In the genomic region with DNA sequence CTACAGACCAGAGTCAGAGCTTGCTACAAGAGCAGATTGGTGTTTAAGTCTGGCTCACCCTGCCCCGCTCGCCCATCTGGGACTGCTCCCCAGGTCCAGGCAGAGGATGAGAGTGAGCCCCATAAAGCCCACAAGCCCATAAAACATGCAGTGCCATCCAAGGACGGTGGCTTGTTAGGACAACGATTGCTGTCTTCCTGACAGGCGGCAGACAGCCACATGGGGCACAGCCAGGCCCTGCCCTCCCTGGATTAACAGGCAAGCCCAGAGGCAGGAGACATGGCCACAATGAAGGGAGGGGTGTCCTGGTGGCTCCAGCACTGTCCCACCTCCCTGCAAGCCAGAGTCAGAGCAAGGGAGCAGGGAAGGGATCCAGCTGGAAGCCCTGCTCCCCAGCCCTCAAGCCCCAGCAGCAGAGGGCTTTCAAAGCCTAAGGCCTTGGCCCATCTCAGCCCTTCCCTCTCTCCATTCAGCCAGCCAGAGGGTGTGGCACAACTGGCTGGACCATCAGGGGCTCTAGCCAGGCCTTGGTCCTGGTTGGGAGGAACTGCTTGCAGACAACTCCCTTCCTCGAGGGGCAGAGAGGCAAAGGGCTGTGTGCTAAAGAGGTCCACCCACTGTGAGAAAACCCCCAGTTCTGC, we compare ENCODE assay signal across 10 mouse cellular contexts. TPM values are rescaled to one million over a fixed set of nuclear protein-coding genes. Genes with fewer than 3 reads are reported as not detected.
A peak's percentile ranks its signal among the peaks of the same experiment; 100 is the strongest.
DNase-seq lines count a peak whose midpoint lies in the region; ATAC-seq and TF ChIP-seq lines count a peak whose summit lies in the region.
"Had no signal": no experiment of that assay in that cellular context is flagged by ENCODE, and none has a peak within 500 bp of the region (broad histone marks: within the 10 kb centered on the region; RNA-seq: fewer than 3 reads in every experiment).

No protein-coding gene starts in this region.

- H3K4me3 ChIP-seq in forebrain, embryonic 13.5 days: no peak overlapping the region
- no peak overlapping the region for H3K4me3 ChIP-seq in forebrain, embryonic 16.5 days (replicated peaks; ENCODE audit: low read length)
- H3K4me3 ChIP-seq in E14TG2a.4 (replicated peaks; ENCODE audit: low read length): peak overlapping the region; percentile 23; the same call in 1 of the 2 replicates
- no peak overlapping the region for H3K4me3 ChIP-seq in limb, embryonic 14.5 days (replicated peaks; ENCODE audit: low read length)
- H3K4me3 ChIP-seq: forebrain, embryonic 12.5 days had no signal

- no peak for ATAC-seq in forebrain, embryonic 13.5 days
- no peak for ATAC-seq in forebrain, embryonic 16.5 days
- no peak for ATAC-seq in limb, embryonic 14.5 days (ENCODE audit: low FRiP score, low read depth)
- ATAC-seq in granulocyte monocyte progenitor cell, adult 5-6 weeks (replicated peaks; ENCODE audit: poor library complexity, severe bottlenecking): no peak
- ATAC-seq in cerebellum, adult (ENCODE audit: insufficient number of reproducible peaks, low FRiP score, low TSS enrichment): no peak
- ATAC-seq: CD4-positive, CD25-positive, alpha-beta regulatory T cell, adult 4 months had no signal

- 64% methylated on average over 6 of the region's 6 CpGs for WGBS in forebrain, embryonic 13.5 days
- WGBS in forebrain, embryonic 16.5 days: 60% methylated on average over 6 of the region's 6 CpGs
- WGBS in limb, embryonic 14.5 days: 46% methylated on average over 6 of the region's 6 CpGs

- no peak for TF ChIP-seq POLR2A in limb, embryonic 14.5 days (IDR thresholded peaks at IDR 0.05; ENCODE audit: borderline replicate concordance, extremely low read depth, insufficient read depth, insufficient read length)

- peak; percentile 77 to 90 for DNase-seq in heart, adult 18-20 months
- no peak for DNase-seq in limb, embryonic 14.5 days (ENCODE audit: low spot score)
- no peak for DNase-seq in right cerebral cortex, postnatal 36 days (ENCODE audit: low spot score in 2 of 2)

- H3K36me3 ChIP-seq in forebrain, embryonic 13.5 days (ENCODE audit: poor library complexity, severe bottlenecking): no peaks in the 10 kb centered on the region
- no peaks in the 10 kb centered on the region for H3K36me3 ChIP-seq in forebrain, embryonic 16.5 days (ENCODE audit: control insufficient read depth, insufficient read depth)
- H3K36me3 ChIP-seq in E14TG2a.4 (ENCODE audit: insufficient read depth, low read length): no peaks in the 10 kb centered on the region
- H3K36me3 ChIP-seq in limb, embryonic 14.5 days (ENCODE audit: control insufficient read depth, insufficient read depth, low read length): no peaks in the 10 kb centered on the region
- H3K36me3 ChIP-seq: forebrain, embryonic 12.5 days had no signal

- H3K9ac ChIP-seq in forebrain, embryonic 13.5 days: 0 out of 2 replicates have a peak overlapping the region, but pooled peaks have one; percentile 13
- H3K9ac ChIP-seq in forebrain, embryonic 16.5 days (replicated peaks; ENCODE audit: low read depth, low read length): no peak overlapping the region
- 0 out of 2 replicates have a peak overlapping the region, but pooled peaks have one; percentile 25 for H3K9ac ChIP-seq in limb, embryonic 14.5 days (ENCODE audit: low read depth, low read length, severe bottlenecking)
- H3K9ac ChIP-seq: forebrain, embryonic 12.5 days had no signal

- H3K9me3 ChIP-seq in forebrain, embryonic 13.5 days (replicated peaks): no peaks in the 10 kb centered on the region
- H3K9me3 ChIP-seq in forebrain, embryonic 16.5 days (ENCODE audit: control insufficient read depth, low read length): no peaks in the 10 kb centered on the region
- H3K9me3 ChIP-seq in E14TG2a.4 (ENCODE audit: low read length): no peaks in the 10 kb centered on the region
- H3K9me3 ChIP-seq in limb, embryonic 14.5 days (ENCODE audit: control insufficient read depth, low read length): no peaks in the 10 kb centered on the region
- H3K9me3 ChIP-seq: forebrain, embryonic 12.5 days had no signal

- no peak overlapping the region for H3K4me2 ChIP-seq in forebrain, embryonic 13.5 days
- H3K4me2 ChIP-seq in forebrain, embryonic 16.5 days (ENCODE audit: low read length): no peak overlapping the region
- H3K4me2 ChIP-seq in limb, embryonic 14.5 days (replicated peaks; ENCODE audit: low read depth, low read length, severe bottlenecking): no peak overlapping the region
- H3K4me2 ChIP-seq: forebrain, embryonic 12.5 days had no signal

- no peak overlapping the region; the same call in 1 of the 2 replicates for H3K27ac ChIP-seq in forebrain, embryonic 13.5 days
- H3K27ac ChIP-seq in forebrain, embryonic 16.5 days (ENCODE audit: low read length): no peak overlapping the region
- H3K27ac ChIP-seq in limb, embryonic 14.5 days (replicated peaks; ENCODE audit: low read depth, low read length): peak overlapping the region; percentile 38; the same call in 1 of the 2 replicates
- H3K27ac ChIP-seq: forebrain, embryonic 12.5 days had no signal

- no peaks in the 10 kb centered on the region for H3K27me3 ChIP-seq in forebrain, embryonic 13.5 days
- H3K27me3 ChIP-seq in forebrain, embryonic 16.5 days (replicated peaks; ENCODE audit: control insufficient read depth, insufficient read depth, low read length): no peaks in the 10 kb centered on the region
- peaks cover 24% of the 10 kb centered on the region for H3K27me3 ChIP-seq in E14TG2a.4 (ENCODE audit: insufficient read depth, low read length)
- H3K27me3 ChIP-seq in limb, embryonic 14.5 days (ENCODE audit: control insufficient read depth, insufficient read depth, low read length): no peaks in the 10 kb centered on the region
- H3K27me3 ChIP-seq: forebrain, embryonic 12.5 days had no signal

- TF ChIP-seq CTCF in E14TG2a.4 (conservative IDR thresholded peaks at IDR 0.05; ENCODE audit: low read length): no peak

- H3K4me1 ChIP-seq in forebrain, embryonic 13.5 days: 0 out of 2 replicates have a peak, but pooled peaks cover 7% of the 10 kb centered on the region
- no peaks in the 10 kb centered on the region for H3K4me1 ChIP-seq in forebrain, embryonic 16.5 days (replicated peaks; ENCODE audit: control insufficient read depth, insufficient read depth, low read length)
- peaks cover 40% of the 10 kb centered on the region for H3K4me1 ChIP-seq in E14TG2a.4 (replicated peaks; ENCODE audit: low read depth, low read length)
- H3K4me1 ChIP-seq in limb, embryonic 14.5 days (ENCODE audit: control insufficient read depth, insufficient read depth, low read length): peaks cover 39% of the 10 kb centered on the region

RNA-seq across cellular contexts. Expression of gene Tns1, which starts 40.1 kb away (rescaled TPM):
- 10.4 and 10.6 TPM in 2 replicates for polyA plus RNA-seq in forebrain, embryonic 13.5 days (2015; fragmentation: Nextera tagmentation; extraction: Ambion mirVana)
- 10.7 and 11.0 TPM in 2 replicates for polyA plus RNA-seq in forebrain, embryonic 16.5 days (2015; fragmentation: Nextera tagmentation; extraction: Ambion mirVana)
- total RNA-seq in heart, adult 18-20 months (2021): 100 to 1,000 TPM; 636 to 666 TPM
- 38.0 and 67.2 TPM in 2 replicates for polyA plus RNA-seq in limb, embryonic 14.5 days (2012; rRNA removed)
- polyA plus RNA-seq in limb, embryonic 14.5 days (2014; fragmentation: Nextera tagmentation; extraction: Ambion mirVana): 51.3 and 55.9 TPM in 2 replicates
- total RNA-seq in granulocyte monocyte progenitor cell, adult 5-6 weeks (2014; fragmentation: Nextera tagmentation): 10.9 and 29.0 TPM in 2 replicates
- total RNA-seq in granulocyte monocyte progenitor cell, adult 5-6 weeks (2017): 3.0 and 4.7 TPM in 2 replicates

RNA-seq across cellular contexts. Expression of gene Rufy4, which starts 41.2 kb away (rescaled TPM):
- polyA plus RNA-seq in forebrain, embryonic 13.5 days (2015; fragmentation: Nextera tagmentation; extraction: Ambion mirVana): 0.19 and 0.26 TPM in 2 replicates
- 0.32 and 0.36 TPM in 2 replicates for polyA plus RNA-seq in forebrain, embryonic 16.5 days (2015; fragmentation: Nextera tagmentation; extraction: Ambion mirVana)
- under 1 TPM; 0.84 to 0.95 TPM for total RNA-seq in heart, adult 18-20 months (2021)
- 0.65 and 0.72 TPM in 2 replicates for polyA plus RNA-seq in limb, embryonic 14.5 days (2012; rRNA removed)
- 0.46 and 0.48 TPM in 2 replicates for polyA plus RNA-seq in limb, embryonic 14.5 days (2014; fragmentation: Nextera tagmentation; extraction: Ambion mirVana)
- 1.4 and 2.0 TPM in 2 replicates for total RNA-seq in granulocyte monocyte progenitor cell, adult 5-6 weeks (2014; fragmentation: Nextera tagmentation)
- 0.30 TPM in 1 of 2 replicates, not detected in the other for total RNA-seq in granulocyte monocyte progenitor cell, adult 5-6 weeks (2017)
- polyA plus RNA-seq: CD4-positive, CD25-positive, alpha-beta regulatory T cell, adult 4 months had no signal

Comparison
In these comparisons a context has a peak if more than half of its experiments do, and no peak if none do; other contexts are left out.
1. DNase-seq: peak in heart, adult 18-20 months (2 of 2); none in limb, embryonic 14.5 days (single experiment) and right cerebral cortex, postnatal 36 days (0 of 2).